Mouse (Mus musculus): ENCODE measurements around the gene Bcl2l12. TPM values are rescaled to one million over a fixed set of nuclear protein-coding genes. Genes with fewer than 3 reads are reported as not detected.

Gene Bcl2l12
- total and polyA plus RNA-seq, 3 experiments = 16.6 to 24.6 TPM; not detected in 1

DNA sequence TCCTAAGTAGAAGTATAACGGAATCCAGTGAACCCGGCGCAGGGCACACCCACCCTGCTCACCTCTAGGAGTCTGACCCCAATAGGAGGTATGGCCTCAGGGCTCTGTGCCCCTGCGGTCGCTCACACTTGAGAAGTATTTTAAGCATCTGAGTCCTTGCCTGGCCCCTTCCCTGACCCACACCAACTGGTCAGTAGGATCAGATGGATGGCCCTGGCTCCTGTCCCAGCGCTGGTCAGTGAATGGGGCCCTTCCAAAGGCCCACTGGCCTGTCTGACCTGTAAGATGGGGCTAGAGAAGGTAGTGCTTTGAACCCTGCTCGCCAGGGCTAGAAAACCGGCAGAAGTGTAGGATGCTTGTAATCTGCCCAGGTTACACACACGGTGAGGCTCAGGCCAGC is 42.3 kb upstream of the Bcl2l12 start:
- no peaks in the 10 kb centered on the region for H3K9me3 ChIP-seq (replicated peaks; ENCODE audit: insufficient read depth, low read length)
- DNase-seq (ENCODE audit: low read depth, low spot score) = no peak
- peaks cover 0 to 6% of the 10 kb centered on the region in 2 experiments; a peak in 2 of 4 replicates for H3K36me3 ChIP-seq (ENCODE audit: control insufficient read depth in 1 of 2, insufficient read depth in 2 of 2, low read length in 2 of 2)
- H3K27me3 ChIP-seq (ENCODE audit: control insufficient read depth in 1 of 2, insufficient read depth in 2 of 2, low read length in 2 of 2) = no peaks in the 10 kb centered on the region
- H3K4me3 ChIP-seq (ENCODE audit: control insufficient read depth in 1 of 2, insufficient read depth in 1 of 2, low read depth in 2 of 2, low read length in 2 of 2) = no peak overlapping the region
- no peak overlapping the region for H3K27ac ChIP-seq (ENCODE audit: control insufficient read depth, low read depth, low read length)
- H3K9ac ChIP-seq (ENCODE audit: control insufficient read depth, low read depth, low read length, poor library complexity, severe bottlenecking) = no peak overlapping the region
- no peak for TF ChIP-seq KAT2A (conservative IDR thresholded peaks at IDR 0.05; ENCODE audit: low read depth, low read length)
- no peak for TF ChIP-seq UBTF (IDR thresholded peaks at IDR 0.05; ENCODE audit: borderline replicate concordance, insufficient read depth, low read depth, low read length)
- no peak for TF ChIP-seq MYC (IDR thresholded peaks at IDR 0.05; ENCODE audit: low read depth, low read length)
- no peak for TF ChIP-seq GATA1 (IDR thresholded peaks at IDR 0.05; ENCODE audit: low read depth, low read length)
- TF ChIP-seq NELFE (IDR thresholded peaks at IDR 0.05; ENCODE audit: low read depth, low read length) = no peak
- no peak for TF ChIP-seq ZKSCAN1 (IDR thresholded peaks at IDR 0.05; ENCODE audit: low read depth, low read length)
- no peak for TF ChIP-seq MXI1 (IDR thresholded peaks at IDR 0.05; ENCODE audit: low read depth, low read length)
- no peak for TF ChIP-seq MYB (IDR thresholded peaks at IDR 0.05; ENCODE audit: low read depth, low read length)
- TF ChIP-seq TCF12 (IDR thresholded peaks at IDR 0.05; ENCODE audit: low read depth, low read length) = no peak
- no peak for TF ChIP-seq POLR2A (IDR thresholded peaks at IDR 0.05; ENCODE audit: control insufficient read depth in 1 of 2, insufficient read depth in 1 of 2, low read depth in 1 of 2, low read length in 2 of 2, poor library complexity in 1 of 2)
- no peak for TF ChIP-seq POLR2AphosphoS5 (IDR thresholded peaks at IDR 0.05; ENCODE audit: borderline replicate concordance, low read depth, low read length)
- no peak for TF ChIP-seq GABPA (IDR thresholded peaks at IDR 0.05; ENCODE audit: low read depth, low read length)
- no peak for TF ChIP-seq MAX (IDR thresholded peaks at IDR 0.05; ENCODE audit: low read length)
- no peak for TF ChIP-seq NRF1 (IDR thresholded peaks at IDR 0.05; ENCODE audit: insufficient read depth, low read depth, low read length, poor library complexity, severe bottlenecking)
- TF ChIP-seq CHD2 (IDR thresholded peaks at IDR 0.05; ENCODE audit: low read length) = no peak
- no peak for TF ChIP-seq ZNF384 (IDR thresholded peaks at IDR 0.05; ENCODE audit: low read depth, low read length)
- no peaks in the 10 kb centered on the region for H3K79me2 ChIP-seq (ENCODE audit: control insufficient read depth, insufficient read depth, low read length, poor library complexity)
- no peaks in the 10 kb centered on the region for H3K4me1 ChIP-seq (ENCODE audit: control insufficient read depth in 1 of 2, insufficient read depth in 2 of 2, low read length in 2 of 2)

DNA sequence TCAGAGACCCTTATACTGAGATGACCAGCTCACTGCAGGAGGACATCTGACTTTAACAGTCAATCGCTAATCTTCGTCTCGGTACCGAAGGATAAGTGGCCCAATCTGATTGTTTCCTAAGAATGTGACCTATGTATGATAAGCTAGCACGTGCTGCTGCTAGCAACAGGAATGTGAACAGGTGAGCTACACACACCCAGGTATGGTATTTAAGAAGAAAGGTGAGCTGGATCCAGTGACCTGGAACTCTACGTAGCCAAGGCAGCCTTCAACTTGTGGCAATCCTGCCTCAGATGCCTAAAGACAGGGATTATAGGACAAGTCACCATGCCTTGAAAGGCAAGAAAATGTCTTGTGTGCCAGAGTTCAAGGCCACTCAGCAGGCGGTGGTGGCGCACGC is 39.9 kb upstream of the Bcl2l12 start:
- Histone ChIP-seq H3K27ac (ENCODE audit: control insufficient read depth, low read depth, low read length) (no peak overlapping the region), H3K27me3 (ENCODE audit: control insufficient read depth in 1 of 2, insufficient read depth in 2 of 2, low read length in 2 of 2) (no peaks in the 10 kb centered on the region), H3K4me1 (ENCODE audit: control insufficient read depth in 1 of 2, insufficient read depth in 2 of 2, low read length in 2 of 2) (no peaks in the 10 kb centered on the region), H3K36me3 (ENCODE audit: control insufficient read depth in 1 of 2, insufficient read depth in 2 of 2, low read length in 2 of 2) (peaks cover 0 to 4% of the 10 kb centered on the region in 2 experiments; a peak in 2 of 4 replicates), H3K4me3 (ENCODE audit: control insufficient read depth in 1 of 2, insufficient read depth in 1 of 2, low read depth in 2 of 2, low read length in 2 of 2) (no peak overlapping the region), H3K9me3 (replicated peaks; ENCODE audit: insufficient read depth, low read length) (no peaks in the 10 kb centered on the region), H3K79me2 (ENCODE audit: control insufficient read depth, insufficient read depth, low read length, poor library complexity) (no peaks in the 10 kb centered on the region), H3K9ac (ENCODE audit: control insufficient read depth, low read depth, low read length, poor library complexity, severe bottlenecking) (no peak overlapping the region)
- no peak for DNase-seq (ENCODE audit: low read depth, low spot score)
- TF ChIP-seq CHD2 (IDR thresholded peaks at IDR 0.05; ENCODE audit: low read length) (no peak), ZMIZ1 (IDR thresholded peaks at IDR 0.05; ENCODE audit: low read depth, low read length) (no peak), CTCF (IDR thresholded peaks at IDR 0.05 in 2 of 3, conservative IDR thresholded peaks at IDR 0.05 in 1 of 3; ENCODE audit: control insufficient read depth in 1 of 3, insufficient read depth in 1 of 3, low read depth in 2 of 3, low read length in 3 of 3, poor library complexity in 1 of 3, severe bottlenecking in 1 of 3) (no peak), UBTF (IDR thresholded peaks at IDR 0.05; ENCODE audit: borderline replicate concordance, insufficient read depth, low read depth, low read length) (no peak), ZNF384 (IDR thresholded peaks at IDR 0.05; ENCODE audit: low read depth, low read length) (no peak), MAX (IDR thresholded peaks at IDR 0.05; ENCODE audit: low read length) (no peak), ETS1 (IDR thresholded peaks at IDR 0.05; ENCODE audit: low read depth, low read length) (no peak), EP300 (IDR thresholded peaks at IDR 0.05; ENCODE audit: low read depth in 1 of 2, low read length in 2 of 2) (no peak), ZC3H11A (IDR thresholded peaks at IDR 0.05; ENCODE audit: low read depth, low read length) (no peak), HCFC1 (IDR thresholded peaks at IDR 0.05; ENCODE audit: low read depth, low read length) (no peak), MYB (IDR thresholded peaks at IDR 0.05; ENCODE audit: low read depth, low read length) (no peak)
